Mouse (Mus musculus) erythroblast, embryonic 14.5 days (primary cell): ENCODE results near the gene Slc22a5. TPM values are rescaled to one million over a fixed set of nuclear protein-coding genes. Genes with fewer than 3 reads are reported as not detected.
"Not testable (repeated sequence)": the region's sequence is repeated elsewhere in the genome, so short reads cannot be mapped to it uniquely, and the experiment has no call there.

Experiments used
- H3K27me3 ChIP-seq: 2 replicates; pipeline ENCODE4 v1.6.1; 2012; ENCODE audit warnings: inconsistent platforms; ENCODE audit not compliant: control insufficient read depth
- H3K36me3 ChIP-seq: 2 replicates; pipeline ENCODE4 v1.6.1; 2012; ENCODE audit warnings: mild to moderate bottlenecking, inconsistent platforms; ENCODE audit not compliant: control insufficient read depth
- H3K4me1 ChIP-seq: 2 replicates; pipeline ENCODE4 v1.6.1; 2012; ENCODE audit warnings: inconsistent platforms; ENCODE audit not compliant: control insufficient read depth
- H3K4me3 ChIP-seq: replicated peaks from 2 replicates; pipeline ENCODE3; 2012; ENCODE audit warnings: moderate library complexity, mild to moderate bottlenecking, inconsistent platforms
- H3K9me3 ChIP-seq: 2 replicates; pipeline ENCODE4 v1.6.1; 2012; ENCODE audit warnings: low read length, inconsistent platforms, mixed read lengths; ENCODE audit not compliant: control insufficient read depth
- GATA1 ChIP-seq: IDR thresholded peaks from 2 replicates; pipeline ENCODE4 v1.6.1; 2012; ENCODE audit warnings: low read length, inconsistent platforms, mixed read lengths
- TAL1 ChIP-seq: IDR thresholded peaks from 3 replicates; pipeline ENCODE4 v1.6.1; 2012; ENCODE audit warnings: low read length, inconsistent platforms, mixed read lengths
- polyA plus RNA-seq: library from polyadenylated mRNA; stranded (reverse); fragments of >175 nt; gene quantifications from 2 replicates; pipeline ENCODE4 v1.2.3, GENCODE M21; 2012

Gene Slc22a5
- polyA plus RNA-seq: 0.07 TPM in 1 of 2 replicates, not detected in the other

DNA sequence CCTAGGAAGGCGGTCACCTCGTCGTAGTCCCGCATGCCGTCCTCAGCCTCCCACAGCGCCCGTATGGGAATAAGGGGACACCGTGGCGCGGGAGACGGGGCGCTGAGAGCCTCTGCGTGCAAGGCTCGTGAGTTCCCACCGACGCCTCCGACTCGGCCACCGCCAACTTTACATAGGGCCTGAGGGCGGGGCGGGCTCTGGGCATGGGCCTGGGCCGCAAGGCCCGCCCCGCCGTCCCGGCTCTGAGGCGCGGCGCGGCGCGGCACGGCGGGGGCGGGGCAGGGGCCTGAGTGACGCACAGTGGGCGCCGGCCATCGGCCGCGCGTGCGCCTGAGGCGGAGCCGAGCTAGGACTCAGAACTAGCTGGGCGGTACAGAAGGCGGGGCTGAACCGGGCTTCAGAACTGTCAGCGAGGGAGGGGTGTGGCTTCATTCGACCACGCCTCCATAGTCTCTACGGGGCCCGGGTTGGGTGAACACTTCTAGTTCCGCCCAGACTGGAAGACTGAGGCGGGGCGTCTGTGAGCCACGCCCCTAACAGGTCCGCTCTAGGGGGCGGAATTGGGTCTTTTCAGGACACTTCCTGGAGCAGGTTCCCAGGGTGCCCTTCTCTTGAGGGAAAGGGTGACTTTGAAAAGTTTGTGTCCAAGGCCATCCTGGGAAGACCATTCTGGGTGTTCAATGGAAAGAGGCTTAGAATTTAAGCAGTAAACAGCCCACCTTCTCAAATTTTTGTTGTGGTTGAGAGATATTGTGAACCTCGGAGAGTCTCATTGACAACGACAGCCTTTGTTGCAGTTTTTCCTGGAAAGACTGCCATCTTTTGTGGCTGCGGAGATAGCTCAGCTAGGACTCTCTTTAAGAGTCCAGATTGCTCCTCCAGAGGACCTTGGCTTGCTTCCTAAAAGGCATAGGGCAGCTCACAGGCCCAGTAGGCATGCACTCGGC lies at the start of gene Slc22a5:
TSS of gene Slc22a5 (minus strand) at position 156 of the 947 bp plus-strand sequence.
- peaks cover 44% of the 10 kb centered on the region for H3K4me1 ChIP-seq
- TF ChIP-seq GATA1: no peak
- no peak for TF ChIP-seq TAL1
- peak within 1 kb of the TSS; percentile 76 for H3K4me3 ChIP-seq
- no peaks in the 10 kb centered on the region for H3K27me3 ChIP-seq
- no peaks in the 10 kb centered on the region for H3K36me3 ChIP-seq
- H3K9me3 ChIP-seq: no peaks in the 10 kb centered on the region

DNA sequence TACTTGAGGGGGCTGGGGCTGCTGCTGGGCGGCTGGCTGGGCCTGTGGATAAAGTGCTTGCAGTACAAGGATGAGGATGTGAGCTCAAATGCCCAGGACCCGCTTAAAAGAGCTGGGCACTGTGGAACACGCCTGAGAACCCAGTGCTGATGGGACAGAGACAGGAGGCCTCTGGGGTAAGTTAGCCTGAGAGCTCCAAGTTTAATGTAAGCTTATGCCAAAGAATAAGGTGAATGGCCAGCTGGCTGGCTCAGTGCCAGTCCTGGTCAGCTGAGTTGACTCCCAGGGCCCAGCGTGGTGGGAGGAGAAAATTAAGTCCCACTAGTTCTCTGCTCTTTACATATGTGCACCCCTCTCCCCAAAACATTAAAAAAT lies 40.5 kb upstream of the Slc22a5 start:
- H3K27me3 ChIP-seq, H3K9me3 ChIP-seq, H3K36me3 ChIP-seq, H3K4me1 ChIP-seq, H3K4me3 ChIP-seq: not testable (repeated sequence)

GRCm38 (mm10) chr11:53931091-53931943 lies 39.9 kb upstream of the Slc22a5 start:
- no peaks in the 10 kb centered on the region for H3K36me3 ChIP-seq
- no peaks in the 10 kb centered on the region for H3K27me3 ChIP-seq
- no peak overlapping the region for H3K4me3 ChIP-seq
- TF ChIP-seq GATA1: no peak
- TF ChIP-seq TAL1: no peak
- no peaks in the 10 kb centered on the region for H3K9me3 ChIP-seq
- H3K4me1 ChIP-seq: no peaks in the 10 kb centered on the region

DNA sequence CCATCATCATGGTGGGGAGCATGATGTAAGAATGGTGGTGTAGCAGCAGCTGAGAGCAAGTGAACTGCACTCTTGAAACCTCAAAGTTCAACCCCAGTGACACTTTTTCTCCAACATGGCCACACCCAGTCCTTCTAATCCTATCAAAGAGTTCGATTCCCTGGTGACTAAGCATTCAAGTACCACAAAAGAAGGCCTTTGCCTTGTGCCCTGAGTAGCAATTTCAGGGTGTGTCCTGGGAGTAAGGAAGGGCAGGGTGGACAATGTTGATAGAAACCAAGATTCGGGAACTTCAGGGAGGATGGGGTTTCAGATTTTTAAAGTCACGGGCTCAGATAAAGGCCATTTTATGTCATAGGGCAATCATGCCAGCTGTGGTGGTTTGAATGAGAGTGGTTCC lies 38.3 kb upstream of the Slc22a5 start:
- H3K27me3 ChIP-seq: no peaks in the 10 kb centered on the region
- H3K36me3 ChIP-seq: no peaks in the 10 kb centered on the region
- no peak overlapping the region for H3K4me3 ChIP-seq
- no peaks in the 10 kb centered on the region for H3K9me3 ChIP-seq
- H3K4me1 ChIP-seq: no peaks in the 10 kb centered on the region
- TF ChIP-seq TAL1 (no peak), GATA1 (no peak)

DNA sequence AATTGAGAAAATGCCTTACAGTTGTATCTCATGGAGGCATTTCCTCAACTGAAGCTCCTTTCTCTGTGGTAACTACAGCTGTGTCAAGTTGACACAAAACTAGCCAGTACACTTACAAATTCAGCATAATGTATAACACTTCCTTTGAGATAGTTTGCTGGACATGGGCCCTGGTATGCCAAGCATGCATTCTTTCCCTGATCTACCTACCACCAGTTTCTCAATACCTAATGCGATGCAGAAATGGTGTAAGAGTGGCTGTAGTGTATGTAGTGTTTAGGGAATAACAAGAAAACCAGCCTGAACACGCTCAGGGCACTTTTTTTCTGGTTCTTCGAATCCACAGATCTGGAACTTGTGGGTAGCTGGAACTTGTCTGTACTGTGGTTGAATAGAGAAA lies 37.1 kb upstream of the Slc22a5 start:
- H3K36me3 ChIP-seq: no peaks in the 10 kb centered on the region
- H3K4me3 ChIP-seq: no peak overlapping the region
- no peak for TF ChIP-seq TAL1
- TF ChIP-seq GATA1: no peak
- H3K9me3 ChIP-seq: no peaks in the 10 kb centered on the region
- H3K4me1 ChIP-seq: no peaks in the 10 kb centered on the region
- H3K27me3 ChIP-seq: no peaks in the 10 kb centered on the region

GRCm38 (mm10) chr11:53926303-53926702 lies 34.8 kb upstream of the Slc22a5 start:
- no peaks in the 10 kb centered on the region for H3K9me3 ChIP-seq
- no peaks in the 10 kb centered on the region for H3K27me3 ChIP-seq
- H3K36me3 ChIP-seq: no peaks in the 10 kb centered on the region
- no peaks in the 10 kb centered on the region for H3K4me1 ChIP-seq
- no peak for TF ChIP-seq TAL1
- TF ChIP-seq GATA1: no peak
- H3K4me3 ChIP-seq: no peak overlapping the region

DNA sequence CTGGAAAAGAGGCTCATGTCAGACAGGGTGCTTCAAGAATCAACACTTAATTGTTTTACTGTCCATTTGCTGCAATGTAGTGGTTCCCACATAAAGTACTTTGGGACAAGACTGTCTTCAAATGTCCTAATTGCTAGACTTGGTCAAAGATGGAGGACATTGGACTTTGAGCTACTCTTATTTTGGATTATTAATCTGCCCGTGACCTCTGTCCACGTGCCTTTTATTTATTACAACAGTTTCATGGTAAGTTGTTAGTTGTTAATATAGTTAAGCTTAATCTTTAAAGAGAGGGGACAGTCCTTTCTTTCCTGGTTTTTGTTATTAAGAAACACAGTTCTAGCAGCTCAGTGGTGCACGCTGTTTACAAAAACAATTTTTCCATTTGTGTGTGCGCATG lies 27.4 kb upstream of the Slc22a5 start:
- H3K36me3 ChIP-seq: no peaks in the 10 kb centered on the region

GRCm38 (mm10) chr11:53911011-53911410 lies 19.6 kb upstream of the Slc22a5 start:
- TF ChIP-seq TAL1: no peak
- TF ChIP-seq GATA1: no peak
- Histone ChIP-seq H3K4me3 (no peak overlapping the region), H3K36me3 (no peaks in the 10 kb centered on the region), H3K9me3 (no peaks in the 10 kb centered on the region), H3K27me3 (no peaks in the 10 kb centered on the region), H3K4me1 (no peaks in the 10 kb centered on the region)

More for the DNA sequence above, 27.4 kb upstream of the Slc22a5 start:
- TF ChIP-seq GATA1 (no peak), TAL1 (no peak)
- Histone ChIP-seq H3K4me3 (no peak overlapping the region), H3K9me3 (no peaks in the 10 kb centered on the region), H3K4me1 (no peaks in the 10 kb centered on the region), H3K27me3 (no peaks in the 10 kb centered on the region)

DNA sequence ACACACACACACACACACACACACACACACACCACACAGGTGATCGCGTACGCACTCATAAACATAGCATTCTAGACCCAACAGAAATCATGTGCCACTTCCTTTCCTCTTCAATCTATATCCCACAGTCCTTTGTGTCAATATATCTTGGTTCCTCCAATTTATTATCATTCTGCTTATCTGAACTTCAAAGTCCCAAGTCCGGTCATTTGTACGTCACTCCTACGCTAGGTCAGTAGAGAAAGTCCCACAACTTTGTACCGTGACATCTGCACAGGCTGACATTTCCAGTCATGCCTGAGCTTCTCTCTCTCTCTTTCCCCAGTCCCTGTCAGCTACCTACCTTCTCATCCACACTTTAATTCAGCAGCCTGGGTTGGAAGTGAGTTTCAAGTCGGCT lies 17.2 kb upstream of the Slc22a5 start:
- no peaks in the 10 kb centered on the region for H3K9me3 ChIP-seq
- no peak for TF ChIP-seq GATA1
- no peak for TF ChIP-seq TAL1
- no peaks in the 10 kb centered on the region for H3K4me1 ChIP-seq
- no peak overlapping the region for H3K4me3 ChIP-seq
- no peaks in the 10 kb centered on the region for H3K27me3 ChIP-seq
- H3K36me3 ChIP-seq: no peaks in the 10 kb centered on the region
